Mouse (Mus musculus) c-Kit-positive CD71-positive TER-119-negative erythroid progenitor cells, embryonic 14.5 days (primary cell): ENCODE measurements around the gene Aldh3b1.

ENCODE experiments used
- DNase-seq: peaks from one replicate; pipeline ENCODE4 v3.0.0-alpha.2; 2013; ENCODE audit warnings: low read depth

Gene Aldh3b1

GRCm38 (mm10) chr19:3875045-3875444 is 54.6 kb downstream of the Aldh3b1 start:
- no peak for DNase-seq

DNA sequence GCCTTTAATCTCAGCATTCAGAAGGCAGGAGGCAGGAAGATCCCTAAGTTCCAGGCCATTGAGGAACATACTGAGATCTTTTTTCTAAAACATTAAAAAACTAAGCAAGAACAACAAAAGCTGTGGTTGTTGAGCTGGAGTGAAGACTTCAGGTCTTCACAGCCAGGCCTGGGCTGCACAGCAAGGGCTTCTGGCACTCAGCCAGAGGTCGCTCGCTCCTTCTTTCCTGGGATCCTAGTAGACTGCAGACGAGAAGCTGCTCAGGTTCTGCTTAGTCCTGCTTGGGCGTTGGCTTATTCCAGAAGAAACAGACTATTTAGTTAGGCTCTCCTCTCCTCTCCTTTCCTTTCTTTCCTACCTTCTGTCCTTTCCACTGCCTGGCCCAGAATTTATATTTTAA is 57.2 kb downstream of the Aldh3b1 start:
- no peak for DNase-seq

- DNase-seq: no peak
These were observed 58.1 kb downstream of the Aldh3b1 start for GRCm38 (mm10) chr19:3871468-3871867.

DNA sequence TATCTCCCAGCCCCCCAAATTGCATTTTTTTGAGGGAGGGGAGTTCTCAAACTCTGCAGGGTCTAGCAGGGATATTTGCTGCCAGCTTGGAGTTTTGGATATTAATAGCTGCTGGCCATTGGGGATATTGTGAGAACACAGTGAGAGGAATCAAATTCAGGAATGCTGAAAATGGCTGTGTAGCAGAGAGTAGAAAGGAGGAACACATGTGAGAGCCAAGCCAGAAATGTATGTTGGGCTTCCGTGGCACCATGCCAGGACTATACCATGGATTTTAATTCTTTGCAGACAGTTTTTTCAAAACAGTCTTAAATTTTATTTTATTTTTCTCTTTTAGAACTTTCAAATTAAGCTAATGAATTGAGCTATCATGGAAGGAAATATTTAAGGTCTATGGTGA is 61.3 kb downstream of the Aldh3b1 start:
- DNase-seq: no peak

DNA sequence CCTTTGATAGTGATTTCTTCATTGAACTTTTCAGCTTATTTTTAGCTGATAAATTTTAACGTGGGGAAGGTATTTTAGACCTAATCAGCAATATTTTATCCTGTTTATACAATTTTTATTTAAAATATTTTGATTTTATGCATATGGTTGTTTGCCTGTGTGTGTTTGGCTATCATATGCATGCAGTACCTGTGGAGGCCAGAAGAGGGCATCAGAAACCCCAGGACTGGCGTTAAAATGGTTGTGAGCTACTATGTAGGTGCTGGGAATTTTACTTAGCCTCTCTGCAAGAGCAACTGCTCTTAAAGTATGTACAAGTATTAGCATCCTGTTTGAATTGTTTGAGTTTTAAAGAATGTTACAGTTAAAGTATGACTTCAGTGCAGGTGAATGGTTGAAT is 64.6 kb downstream of the Aldh3b1 start:
- DNase-seq: no peak
